Mouse (Mus musculus): ENCODE data around the gene Cog6. TPM values are rescaled to one million over a fixed set of nuclear protein-coding genes. Genes with fewer than 3 reads are reported as not detected.
A peak's percentile ranks its signal among the peaks of the same experiment; 100 is the strongest.

Cog6 gene
- polyA plus RNA-seq, 1 experiment from 2014 or later = 52.7 TPM

DNA sequence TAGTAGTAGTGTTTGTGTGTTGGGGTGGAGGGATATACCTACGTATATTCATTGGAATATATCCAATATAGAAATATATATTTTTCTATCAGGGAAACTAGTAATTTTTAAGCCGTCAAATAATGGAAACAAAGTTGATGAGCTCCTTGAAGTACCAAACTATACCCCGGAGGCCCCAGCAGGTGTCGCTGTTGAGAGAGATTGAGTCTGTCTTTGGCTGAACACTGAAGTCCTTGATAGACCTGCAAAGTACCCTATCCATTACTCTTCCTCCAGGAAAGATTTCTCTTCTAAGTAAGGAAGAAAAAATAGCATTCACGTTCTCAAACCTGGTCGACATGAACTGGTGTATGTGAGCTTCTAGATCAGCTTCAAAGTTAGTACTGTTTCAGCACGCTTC is 12.0 kb upstream of the Cog6 start:
- no peak overlapping the region for H3K4me2 ChIP-seq (replicated peaks)
- peaks cover 2% of the 10 kb centered on the region; the same call in 1 of the 2 replicates for H3K4me1 ChIP-seq
- no peak for ATAC-seq (ENCODE audit: low FRiP score, low read depth)
- no peaks in the 10 kb centered on the region for H3K36me3 ChIP-seq
- H3K4me3 ChIP-seq = no peak overlapping the region
- WGBS = 17% methylated on average over 7 of the region's 7 CpGs
- H3K27me3 ChIP-seq = peaks cover 10% of the 10 kb centered on the region; the same call in 1 of the 2 replicates
- no peak overlapping the region for H3K9ac ChIP-seq
- H3K27ac ChIP-seq = no peak overlapping the region
- H3K9me3 ChIP-seq = no peaks in the 10 kb centered on the region

DNA sequence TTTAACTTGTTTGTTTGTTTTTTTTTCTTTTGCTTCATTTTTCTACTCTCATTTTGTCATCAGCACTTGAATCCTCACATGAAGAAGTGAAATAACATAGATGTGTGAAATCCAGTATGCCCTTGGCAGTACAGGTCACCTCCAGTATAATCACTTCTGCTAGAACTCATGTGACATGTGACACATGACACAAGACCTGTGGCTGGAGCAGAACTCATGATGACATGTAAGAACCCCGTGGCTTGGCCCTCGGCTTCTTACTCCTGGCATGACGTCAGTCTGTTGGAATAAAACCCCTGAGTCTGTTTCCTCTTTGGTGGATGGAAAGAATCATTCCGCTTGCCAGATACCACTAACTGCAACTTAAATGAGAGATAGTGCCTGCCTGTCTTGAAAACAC is 10.3 kb upstream of the Cog6 start:
- WGBS = 78% methylated on average over 4 of the region's 4 CpGs
- Histone ChIP-seq H3K27me3 (peaks cover 4% of the 10 kb centered on the region; the same call in 1 of the 2 replicates), H3K4me2 (replicated peaks) (no peak overlapping the region), H3K9me3 (no peaks in the 10 kb centered on the region), H3K4me3 (no peak overlapping the region), H3K27ac (no peak overlapping the region), H3K4me1 (no peaks in the 10 kb centered on the region), H3K9ac (no peak overlapping the region), H3K36me3 (no peaks in the 10 kb centered on the region)
- ATAC-seq (ENCODE audit: low FRiP score, low read depth) = no peak

GRCm38 (mm10) chr3:53007411-53007810 is 9.6 kb downstream of the Cog6 start:
- WGBS = 96% methylated on average over 8 of the region's 8 CpGs

DNA sequence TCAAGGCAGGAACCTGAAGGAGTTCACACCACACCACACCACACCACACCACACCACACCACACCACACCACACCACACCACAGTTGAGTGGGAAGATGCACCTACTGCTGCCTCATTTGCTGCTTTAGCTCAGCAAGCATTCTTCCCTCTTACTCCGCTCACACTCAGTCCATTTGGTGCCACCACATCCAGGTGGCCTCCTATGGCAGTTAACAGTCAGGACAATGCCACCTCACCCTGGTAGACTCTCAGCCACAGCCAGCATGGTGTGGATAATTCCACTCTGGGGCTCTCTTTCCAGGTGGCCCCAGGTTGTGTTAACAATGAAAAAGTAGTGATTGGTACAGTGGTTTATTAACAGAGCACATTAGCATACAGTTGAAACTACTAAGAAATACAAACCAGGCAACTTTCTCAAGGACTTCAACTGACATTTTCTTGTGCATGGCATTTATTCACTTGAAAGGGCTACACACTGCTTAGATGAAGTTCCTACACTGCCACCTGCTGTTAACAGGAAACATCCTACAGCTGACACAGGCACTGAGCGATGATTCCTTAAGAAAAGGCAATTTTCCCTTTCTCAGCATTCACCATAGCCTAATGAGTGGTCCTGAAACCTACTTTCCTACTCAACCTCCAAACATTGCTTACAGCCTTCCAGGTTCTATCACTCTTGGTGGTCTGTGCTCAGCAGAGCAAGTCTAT is 12.5 kb downstream of the Cog6 start:
- ATAC-seq (ENCODE audit: low FRiP score, low read depth) = no peak
- no peak overlapping the region for H3K4me3 ChIP-seq
- H3K9me3 ChIP-seq = no peaks in the 10 kb centered on the region
- peaks cover 69% of the 10 kb centered on the region for H3K36me3 ChIP-seq
- WGBS = 72% methylated on average over 2 of the region's 2 CpGs
- H3K27me3 ChIP-seq = peaks cover 3% of the 10 kb centered on the region; the same call in 1 of the 2 replicates
- H3K9ac ChIP-seq = no peak overlapping the region
- H3K4me1 ChIP-seq = 0 out of 2 replicates have a peak, but pooled peaks cover 4% of the 10 kb centered on the region
- no peak overlapping the region for H3K4me2 ChIP-seq (replicated peaks)
- no peak overlapping the region for H3K27ac ChIP-seq

More at GRCm38 (mm10) chr3:53007411-53007810, 9.6 kb downstream of the Cog6 start:
- H3K27ac ChIP-seq = no peak overlapping the region
- H3K4me3 ChIP-seq = no peak overlapping the region
- no peaks in the 10 kb centered on the region for H3K4me1 ChIP-seq
- no peaks in the 10 kb centered on the region for H3K9me3 ChIP-seq
- no peak overlapping the region for H3K9ac ChIP-seq
- H3K36me3 ChIP-seq = peaks cover 56% of the 10 kb centered on the region
- no peak overlapping the region for H3K4me2 ChIP-seq (replicated peaks)
- H3K27me3 ChIP-seq = no peaks in the 10 kb centered on the region
- ATAC-seq (ENCODE audit: low FRiP score, low read depth) = no peak

DNA sequence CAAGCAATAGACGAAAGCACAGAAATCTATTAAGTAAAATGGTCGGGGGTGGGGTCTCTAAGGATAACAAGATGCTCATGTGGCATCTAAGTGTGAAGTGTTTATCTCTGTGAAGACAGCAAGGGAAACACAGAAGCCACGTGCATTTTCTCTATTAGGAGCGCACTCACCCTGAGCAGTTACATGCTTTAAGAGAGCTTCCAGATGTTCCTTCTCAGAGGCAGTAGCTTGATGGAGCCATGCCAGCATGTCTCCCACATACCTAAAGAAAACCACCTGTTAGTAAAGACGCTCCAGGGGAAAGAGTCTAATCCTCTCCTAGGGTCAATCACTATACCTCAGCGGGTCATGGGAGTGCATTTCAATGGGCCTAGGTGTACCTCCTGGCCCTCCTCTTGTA is 15.0 kb downstream of the Cog6 start:
- no peak overlapping the region for H3K4me3 ChIP-seq
- H3K9me3 ChIP-seq = no peaks in the 10 kb centered on the region
- WGBS = 38% methylated on average over 6 of the region's 6 CpGs
- H3K4me1 ChIP-seq = peaks cover 7% of the 10 kb centered on the region; the same call in 1 of the 2 replicates
- peaks cover 3% of the 10 kb centered on the region; the same call in 1 of the 2 replicates for H3K27me3 ChIP-seq
- H3K36me3 ChIP-seq = peaks cover 69% of the 10 kb centered on the region
- no peak overlapping the region for H3K27ac ChIP-seq
- no peak overlapping the region for H3K4me2 ChIP-seq (replicated peaks)
- no peak overlapping the region for H3K9ac ChIP-seq
- ATAC-seq (ENCODE audit: low FRiP score, low read depth) = peak; percentile 28; the same call in 1 of the 2 replicates

- Histone ChIP-seq H3K4me1 (peaks cover 7% of the 10 kb centered on the region; the same call in 1 of the 2 replicates), H3K27ac (no peak overlapping the region), H3K36me3 (peaks cover 69% of the 10 kb centered on the region), H3K9me3 (no peaks in the 10 kb centered on the region), H3K4me3 (no peak overlapping the region), H3K4me2 (replicated peaks) (no peak overlapping the region), H3K27me3 (peaks cover 3% of the 10 kb centered on the region; the same call in 1 of the 2 replicates), H3K9ac (no peak overlapping the region)
- no peak for ATAC-seq (ENCODE audit: low FRiP score, low read depth)
- 68% methylated on average over 3 of the region's 3 CpGs for WGBS
Observed at GRCm38 (mm10) chr3:52999996-53000395, 17.0 kb downstream of the Cog6 start.

- Histone ChIP-seq H3K4me2 (replicated peaks) (no peak overlapping the region), H3K9me3 (no peaks in the 10 kb centered on the region), H3K27ac (no peak overlapping the region), H3K36me3 (peaks cover 68% of the 10 kb centered on the region), H3K27me3 (peaks cover 3% of the 10 kb centered on the region; the same call in 1 of the 2 replicates), H3K4me1 (peaks cover 7% of the 10 kb centered on the region; the same call in 1 of the 2 replicates), H3K9ac (no peak overlapping the region), H3K4me3 (no peak overlapping the region)
- no peak for ATAC-seq (ENCODE audit: low FRiP score, low read depth)
- 55% methylated on average over 15 of the region's 15 CpGs for WGBS
Observed at GRCm38 (mm10) chr3:52999016-52999744, 17.9 kb downstream of the Cog6 start.

DNA sequence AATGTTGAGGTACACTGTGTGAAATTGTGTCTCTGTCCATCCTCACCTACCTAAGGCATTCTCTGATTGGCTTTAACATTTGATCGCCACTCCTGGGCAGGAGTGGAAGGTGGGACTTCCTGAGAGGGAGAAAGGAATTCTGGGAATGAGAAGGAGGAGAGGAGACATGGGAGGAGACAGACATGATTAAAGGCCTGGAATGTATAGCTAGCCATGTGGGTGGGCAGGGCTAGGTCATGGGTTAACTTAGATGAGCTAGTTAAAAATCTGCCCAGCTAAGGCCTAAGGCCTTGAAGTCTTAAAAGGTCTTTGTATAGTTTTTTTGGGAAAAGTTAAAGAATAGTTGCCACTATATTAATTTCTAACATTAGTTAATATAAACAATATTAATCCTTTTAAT is 19.7 kb downstream of the Cog6 start:
- H3K9ac ChIP-seq = no peak overlapping the region
- WGBS = 68% methylated on average over 1 of the region's 1 CpGs
- H3K36me3 ChIP-seq = peaks cover 81% of the 10 kb centered on the region
- no peak overlapping the region for H3K4me3 ChIP-seq
- H3K27ac ChIP-seq = no peak overlapping the region
- no peak overlapping the region for H3K4me2 ChIP-seq (replicated peaks)
- H3K27me3 ChIP-seq = peaks cover 3% of the 10 kb centered on the region; the same call in 1 of the 2 replicates
- H3K9me3 ChIP-seq = no peaks in the 10 kb centered on the region
- no peak for ATAC-seq (ENCODE audit: low FRiP score, low read depth)
- peaks cover 7% of the 10 kb centered on the region; the same call in 1 of the 2 replicates for H3K4me1 ChIP-seq

DNA sequence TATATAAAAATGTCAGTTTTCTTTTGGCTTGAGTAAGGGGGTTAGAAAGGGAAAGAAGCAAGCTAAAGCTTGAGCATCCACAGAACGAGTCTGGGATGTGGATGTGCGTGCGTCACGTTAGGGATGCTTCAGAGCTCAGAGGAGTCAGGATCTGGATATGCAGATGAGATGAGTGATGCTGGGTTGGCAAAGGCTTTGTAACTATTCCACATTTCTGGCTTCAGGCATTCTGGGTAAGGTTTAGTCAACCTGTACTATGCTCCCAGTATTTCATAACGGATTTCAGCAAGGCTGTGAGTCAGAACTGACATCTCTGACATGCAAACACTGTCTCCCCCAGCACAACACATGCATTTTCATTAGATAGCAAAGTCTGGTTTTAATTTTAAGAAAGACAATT is 20.4 kb downstream of the Cog6 start:
- 87% methylated on average over 5 of the region's 5 CpGs for WGBS
- H3K9me3 ChIP-seq = no peaks in the 10 kb centered on the region

DNA sequence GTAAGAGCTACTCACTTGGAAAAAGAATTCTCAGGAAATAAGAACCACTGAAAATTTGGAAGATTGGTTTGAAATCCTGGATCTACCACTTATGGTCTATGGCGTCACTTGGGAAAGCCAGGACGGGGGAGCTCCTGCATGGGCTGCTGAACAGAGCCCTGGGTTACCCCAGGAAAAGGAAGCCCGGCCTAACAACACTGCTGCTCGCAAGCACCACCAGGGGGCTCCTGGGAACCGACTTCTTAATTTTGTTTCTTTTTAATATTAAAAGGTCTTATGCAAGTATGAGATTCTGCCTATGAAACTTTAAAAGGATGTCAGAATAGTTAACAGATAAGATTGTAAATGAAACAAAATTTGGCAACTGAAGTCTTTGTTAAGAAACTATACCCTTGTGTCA is 22.4 kb downstream of the Cog6 start:
- no peak for ATAC-seq (ENCODE audit: low FRiP score, low read depth)
- Histone ChIP-seq H3K9me3 (no peaks in the 10 kb centered on the region), H3K4me2 (replicated peaks) (no peak overlapping the region), H3K27ac (no peak overlapping the region), H3K9ac (no peak overlapping the region), H3K4me3 (no peak overlapping the region), H3K4me1 (peaks cover 3% of the 10 kb centered on the region; the same call in 1 of the 2 replicates), H3K36me3 (peaks cover 76% of the 10 kb centered on the region), H3K27me3 (no peaks in the 10 kb centered on the region)
- 69% methylated on average over 5 of the region's 5 CpGs for WGBS

More for the DNA sequence above, 20.4 kb downstream of the Cog6 start:
- no peak overlapping the region for H3K9ac ChIP-seq
- H3K4me3 ChIP-seq = no peak overlapping the region
- ATAC-seq (ENCODE audit: low FRiP score, low read depth) = no peak
- H3K4me2 ChIP-seq (replicated peaks) = no peak overlapping the region
- H3K4me1 ChIP-seq = peaks cover 3% of the 10 kb centered on the region; the same call in 1 of the 2 replicates
- H3K27ac ChIP-seq = no peak overlapping the region
- peaks cover 81% of the 10 kb centered on the region for H3K36me3 ChIP-seq
- H3K27me3 ChIP-seq = peaks cover under 1% of the 10 kb centered on the region; the same call in 1 of the 2 replicates

DNA sequence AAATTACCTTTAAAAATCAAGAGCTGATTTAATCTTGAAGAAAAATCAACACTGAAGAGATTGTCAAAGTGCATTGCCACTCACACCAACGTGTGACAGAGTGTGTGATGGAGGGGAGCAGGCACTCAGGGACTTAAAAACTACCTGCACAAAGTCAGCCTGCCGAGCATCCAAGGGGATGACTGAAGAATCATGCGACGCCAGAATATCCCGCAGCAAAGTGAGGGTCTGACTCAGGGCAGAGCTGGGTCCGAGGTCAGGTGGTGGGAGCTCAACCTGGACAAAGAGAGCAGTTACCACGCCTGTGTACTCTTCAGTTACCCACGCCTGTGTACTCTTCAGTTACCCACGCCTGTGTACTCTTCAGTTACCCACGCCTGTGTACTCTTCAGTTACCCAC is 23.7 kb downstream of the Cog6 start:
- Histone ChIP-seq H3K27me3 (no peaks in the 10 kb centered on the region), H3K36me3 (peaks cover 77% of the 10 kb centered on the region), H3K9me3 (no peaks in the 10 kb centered on the region), H3K9ac (no peak overlapping the region), H3K4me2 (replicated peaks) (no peak overlapping the region), H3K4me3 (no peak overlapping the region), H3K4me1 (no peaks in the 10 kb centered on the region), H3K27ac (no peak overlapping the region)
- ATAC-seq (ENCODE audit: low FRiP score, low read depth) = no peak
- 90% methylated on average over 9 of the region's 10 CpGs for WGBS

GRCm38 (mm10) chr3:52990041-52990737 is 26.8 kb downstream of the Cog6 start:
- no peaks in the 10 kb centered on the region for H3K4me1 ChIP-seq
- no peak overlapping the region for H3K4me3 ChIP-seq
- no peak overlapping the region for H3K27ac ChIP-seq
- no peak overlapping the region for H3K4me2 ChIP-seq (replicated peaks)
- 46% methylated on average over 18 of the region's 18 CpGs for WGBS
- H3K9me3 ChIP-seq = no peaks in the 10 kb centered on the region
- no peak overlapping the region for H3K9ac ChIP-seq
- H3K36me3 ChIP-seq = peaks cover 80% of the 10 kb centered on the region
- no peak for ATAC-seq (ENCODE audit: low FRiP score, low read depth)
- no peaks in the 10 kb centered on the region for H3K27me3 ChIP-seq

Measured in limb, embryonic 13.5 days (tissue).